Mouse (Mus musculus): Measurements from ENCODE around the gene Pebp1. TPM values are rescaled to one million over a fixed set of nuclear protein-coding genes. Genes with fewer than 3 reads are reported as not detected.

Pebp1 gene
- polyA plus RNA-seq, 1 experiment from 2014 or later = 1,041 TPM

DNA sequence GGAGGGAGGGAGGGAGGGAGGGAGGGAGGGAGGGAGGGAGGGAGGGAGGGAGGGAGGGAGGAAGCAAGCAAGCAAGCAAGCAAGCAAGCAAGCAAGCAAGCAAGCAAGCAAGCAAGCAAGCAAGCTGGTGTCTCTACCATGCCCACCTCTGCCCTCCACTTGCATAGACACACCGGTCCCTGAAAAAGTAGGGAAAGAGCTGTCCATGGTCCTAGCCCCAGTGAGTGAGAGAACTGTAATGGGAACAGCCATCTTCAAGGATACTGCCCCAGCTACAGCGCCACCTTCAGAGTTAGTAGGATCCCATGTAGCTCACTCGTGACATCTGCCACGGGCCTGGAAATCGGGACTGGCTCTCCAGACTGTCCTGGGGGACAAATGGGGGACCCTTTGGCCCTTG lies 22.7 kb downstream of the Pebp1 start:
- ATAC-seq (ENCODE audit: low FRiP score, low TSS enrichment) (no peak), DNase-seq (no peak)
- Histone ChIP-seq H3K9me3 (ENCODE audit: control insufficient read depth, low read length) (no peaks in the 10 kb centered on the region), H3K36me3 (ENCODE audit: control insufficient read depth, insufficient read depth, low read length) (peaks cover 73% of the 10 kb centered on the region), H3K9ac (replicated peaks; ENCODE audit: low read length) (no peak overlapping the region), H3K4me2 (ENCODE audit: low read length) (no peak overlapping the region), H3K27me3 (ENCODE audit: control insufficient read depth, insufficient read depth, low read length) (no peaks in the 10 kb centered on the region), H3K4me3 (replicated peaks; ENCODE audit: low read depth, low read length) (no peak overlapping the region), H3K27ac (replicated peaks; ENCODE audit: low read depth, low read length) (no peak overlapping the region), H3K4me1 (ENCODE audit: control insufficient read depth, insufficient read depth, low read length) (no peaks in the 10 kb centered on the region)
- 48% methylated on average over 5 of the region's 5 CpGs for WGBS

DNA sequence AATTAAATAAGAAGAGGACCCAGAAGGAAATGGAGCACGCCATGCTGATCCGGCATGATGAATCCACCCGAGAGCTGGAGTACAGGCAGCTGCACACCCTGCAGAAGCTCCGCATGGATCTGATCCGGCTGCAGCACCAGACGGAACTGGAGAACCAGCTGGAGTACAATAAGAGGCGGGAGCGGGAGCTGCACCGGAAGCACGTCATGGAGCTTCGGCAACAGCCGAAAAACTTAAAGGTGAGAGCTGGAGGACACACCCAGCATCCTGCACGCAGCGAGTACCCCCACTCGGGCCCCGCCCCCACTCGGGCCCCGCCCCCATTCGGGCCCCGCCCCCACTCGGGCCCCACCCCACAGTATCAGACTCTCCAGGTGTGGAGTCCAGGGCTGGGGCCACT lies 23.9 kb downstream of the Pebp1 start:
- H3K9me3 ChIP-seq (ENCODE audit: control insufficient read depth, low read length) = no peaks in the 10 kb centered on the region
- no peak for DNase-seq
- no peaks in the 10 kb centered on the region for H3K4me1 ChIP-seq (ENCODE audit: control insufficient read depth, insufficient read depth, low read length)
- WGBS = 87% methylated on average over 21 of the region's 21 CpGs
- no peaks in the 10 kb centered on the region for H3K27me3 ChIP-seq (ENCODE audit: control insufficient read depth, insufficient read depth, low read length)
- no peak for ATAC-seq (ENCODE audit: low FRiP score, low TSS enrichment)
- H3K36me3 ChIP-seq (ENCODE audit: control insufficient read depth, insufficient read depth, low read length) = peaks cover 80% of the 10 kb centered on the region
- H3K4me2 ChIP-seq (ENCODE audit: low read length) = no peak overlapping the region
- no peak overlapping the region for H3K4me3 ChIP-seq (replicated peaks; ENCODE audit: low read depth, low read length)
- H3K27ac ChIP-seq (replicated peaks; ENCODE audit: low read depth, low read length) = no peak overlapping the region
- no peak overlapping the region for H3K9ac ChIP-seq (replicated peaks; ENCODE audit: low read length)

DNA sequence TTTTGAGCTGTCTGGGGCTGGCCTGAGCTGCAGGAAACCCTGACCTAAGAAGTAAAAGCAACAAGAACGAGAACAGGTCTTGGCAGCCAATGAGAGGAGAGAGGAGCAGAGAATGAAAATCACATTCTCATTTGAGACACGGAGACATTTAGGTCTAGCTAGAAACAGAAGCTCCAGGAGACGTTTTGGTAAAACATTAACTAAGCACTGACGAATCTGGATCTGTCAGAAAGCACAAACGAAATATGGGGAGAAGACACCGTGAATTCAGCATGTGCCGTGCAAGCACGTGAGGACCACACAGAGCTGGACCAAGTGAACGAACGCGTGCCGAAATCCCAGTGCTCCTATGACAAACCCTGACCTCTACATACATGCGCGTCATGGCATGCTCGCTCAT lies 29.1 kb downstream of the Pebp1 start:
- no peaks in the 10 kb centered on the region for H3K4me1 ChIP-seq (ENCODE audit: control insufficient read depth, insufficient read depth, low read length)
- no peaks in the 10 kb centered on the region for H3K9me3 ChIP-seq (ENCODE audit: control insufficient read depth, low read length)
- H3K4me2 ChIP-seq (ENCODE audit: low read length) = no peak overlapping the region
- H3K27ac ChIP-seq (replicated peaks; ENCODE audit: low read depth, low read length) = no peak overlapping the region
- H3K36me3 ChIP-seq (ENCODE audit: control insufficient read depth, insufficient read depth, low read length) = peaks cover 93% of the 10 kb centered on the region
- H3K9ac ChIP-seq (replicated peaks; ENCODE audit: low read length) = no peak overlapping the region
- ATAC-seq (ENCODE audit: low FRiP score, low TSS enrichment) (no peak), DNase-seq (no peak)
- WGBS = 95% methylated on average over 15 of the region's 15 CpGs
- no peaks in the 10 kb centered on the region for H3K27me3 ChIP-seq (ENCODE audit: control insufficient read depth, insufficient read depth, low read length)
- no peak overlapping the region for H3K4me3 ChIP-seq (replicated peaks; ENCODE audit: low read depth, low read length)

DNA sequence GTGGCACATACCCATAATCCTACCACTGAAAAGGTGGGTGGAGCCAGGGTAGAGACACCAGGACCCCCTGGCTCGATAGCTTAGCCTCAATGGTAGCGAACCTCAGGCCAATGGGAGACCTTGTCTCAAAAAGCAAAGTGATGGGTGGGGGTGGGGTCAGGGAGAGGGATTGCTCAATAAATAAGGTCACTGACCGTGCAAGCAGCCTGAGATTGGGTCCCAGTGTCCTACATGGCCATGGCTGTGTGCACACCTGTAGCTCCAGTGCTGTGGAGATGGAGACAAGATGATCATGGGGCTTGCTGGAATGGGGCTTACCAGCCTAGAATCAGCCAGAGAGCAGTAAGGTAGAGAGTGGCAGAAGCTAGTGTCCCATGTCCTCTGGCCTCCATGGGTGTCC lies 35.7 kb downstream of the Pebp1 start:
- Histone ChIP-seq H3K4me2 (ENCODE audit: low read length) (no peak overlapping the region), H3K9me3 (ENCODE audit: control insufficient read depth, low read length) (no peaks in the 10 kb centered on the region), H3K36me3 (ENCODE audit: control insufficient read depth, insufficient read depth, low read length) (peaks cover 60% of the 10 kb centered on the region), H3K27ac (replicated peaks; ENCODE audit: low read depth, low read length) (no peak overlapping the region), H3K9ac (replicated peaks; ENCODE audit: low read length) (no peak overlapping the region), H3K4me3 (replicated peaks; ENCODE audit: low read depth, low read length) (no peak overlapping the region), H3K4me1 (ENCODE audit: control insufficient read depth, insufficient read depth, low read length) (peaks cover 3% of the 10 kb centered on the region; the same call in 1 of the 2 replicates), H3K27me3 (ENCODE audit: control insufficient read depth, insufficient read depth, low read length) (no peaks in the 10 kb centered on the region)
- ATAC-seq (ENCODE audit: low FRiP score, low TSS enrichment) = no peak
- WGBS = 95% methylated on average over 3 of the region's 3 CpGs
- DNase-seq = no peak

DNA sequence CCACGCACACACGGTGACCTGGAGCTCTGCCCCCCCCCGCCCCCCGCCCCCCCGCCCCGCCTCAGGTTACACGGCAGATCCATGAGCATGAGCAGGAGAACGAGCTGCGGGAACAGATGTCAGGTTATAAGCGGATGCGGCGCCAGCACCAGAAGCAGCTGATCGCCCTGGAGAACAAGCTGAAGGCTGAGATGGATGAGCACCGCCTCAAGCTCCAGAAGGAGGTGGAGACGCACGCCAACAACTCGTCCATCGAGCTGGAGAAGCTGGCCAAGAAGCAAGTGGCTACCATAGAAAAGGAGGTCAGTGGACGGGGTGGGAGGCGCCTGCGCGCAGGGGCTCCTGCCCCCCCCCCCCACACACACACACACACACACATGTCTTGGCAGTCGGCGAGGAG lies 36.6 kb downstream of the Pebp1 start:
- no peaks in the 10 kb centered on the region for H3K27me3 ChIP-seq (ENCODE audit: control insufficient read depth, insufficient read depth, low read length)
- peaks cover 50% of the 10 kb centered on the region for H3K36me3 ChIP-seq (ENCODE audit: control insufficient read depth, insufficient read depth, low read length)
- no peak for DNase-seq
- H3K4me3 ChIP-seq (replicated peaks; ENCODE audit: low read depth, low read length) = no peak overlapping the region
- no peak overlapping the region for H3K4me2 ChIP-seq (ENCODE audit: low read length)
- 87% methylated on average over 24 of the region's 24 CpGs for WGBS
- ATAC-seq (ENCODE audit: low FRiP score, low TSS enrichment) = no peak
- H3K9ac ChIP-seq (replicated peaks; ENCODE audit: low read length) = no peak overlapping the region
- peaks cover 3% of the 10 kb centered on the region; the same call in 1 of the 2 replicates for H3K4me1 ChIP-seq (ENCODE audit: control insufficient read depth, insufficient read depth, low read length)
- H3K27ac ChIP-seq (replicated peaks; ENCODE audit: low read depth, low read length) = no peak overlapping the region
- no peaks in the 10 kb centered on the region for H3K9me3 ChIP-seq (ENCODE audit: control insufficient read depth, low read length)

DNA sequence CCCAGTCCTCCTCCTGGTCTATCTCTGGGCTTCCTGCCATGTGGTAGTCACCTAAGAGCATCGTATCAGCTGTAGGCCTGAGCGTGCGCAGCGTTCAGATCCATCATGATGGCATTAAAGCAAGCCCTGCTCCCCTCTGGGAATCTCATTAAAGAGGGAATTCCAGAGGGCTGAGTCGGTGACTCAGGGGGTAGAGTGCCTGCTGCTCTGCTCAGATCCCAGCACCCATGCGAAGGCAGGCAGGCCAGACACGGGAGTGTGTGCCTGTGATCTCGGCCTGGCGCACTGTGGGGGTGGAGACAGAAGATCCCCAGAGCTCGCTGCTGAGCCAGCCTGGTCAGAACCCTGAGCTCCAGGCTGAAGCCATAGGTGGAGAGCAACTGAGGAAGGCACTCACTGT lies 39.1 kb downstream of the Pebp1 start:
- 39% methylated on average over 10 of the region's 10 CpGs for WGBS

DNA sequence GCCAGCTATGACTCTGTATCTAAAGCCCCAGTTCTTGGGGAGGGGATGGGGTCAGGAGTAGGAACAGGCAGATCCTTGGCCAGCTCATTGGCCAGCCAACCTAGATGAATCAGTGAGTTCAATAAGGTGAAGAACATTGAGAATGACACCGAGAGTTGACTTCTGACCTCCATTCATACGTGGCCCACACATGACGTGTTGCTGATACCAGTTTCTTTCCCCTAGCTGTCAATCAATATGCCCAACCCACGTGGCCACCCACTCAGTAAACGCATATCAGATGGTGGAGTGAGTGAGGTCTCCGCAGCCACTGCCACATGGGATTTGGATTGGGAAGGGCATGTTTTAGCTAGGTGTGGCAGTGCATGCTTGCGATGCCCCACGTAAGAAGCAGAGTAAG lies 42.3 kb downstream of the Pebp1 start:
- no peaks in the 10 kb centered on the region for H3K27me3 ChIP-seq (ENCODE audit: control insufficient read depth, insufficient read depth, low read length)
- DNase-seq (no peak), ATAC-seq (ENCODE audit: low FRiP score, low TSS enrichment) (no peak)
- 90% methylated on average over 8 of the region's 8 CpGs for WGBS
- H3K9ac ChIP-seq (replicated peaks; ENCODE audit: low read length) = no peak overlapping the region
- no peak overlapping the region for H3K4me3 ChIP-seq (replicated peaks; ENCODE audit: low read depth, low read length)
- no peaks in the 10 kb centered on the region for H3K36me3 ChIP-seq (ENCODE audit: control insufficient read depth, insufficient read depth, low read length)
- H3K4me2 ChIP-seq (ENCODE audit: low read length) = no peak overlapping the region
- H3K27ac ChIP-seq (replicated peaks; ENCODE audit: low read depth, low read length) = no peak overlapping the region
- H3K4me1 ChIP-seq (ENCODE audit: control insufficient read depth, insufficient read depth, low read length) = peaks cover 19% of the 10 kb centered on the region
- H3K9me3 ChIP-seq (ENCODE audit: control insufficient read depth, low read length) = no peaks in the 10 kb centered on the region

More for the DNA sequence above, 39.1 kb downstream of the Pebp1 start:
- Histone ChIP-seq H3K27ac (replicated peaks; ENCODE audit: low read depth, low read length) (no peak overlapping the region), H3K9ac (replicated peaks; ENCODE audit: low read length) (no peak overlapping the region), H3K4me1 (ENCODE audit: control insufficient read depth, insufficient read depth, low read length) (peaks cover 16% of the 10 kb centered on the region), H3K9me3 (ENCODE audit: control insufficient read depth, low read length) (no peaks in the 10 kb centered on the region), H3K4me2 (ENCODE audit: low read length) (no peak overlapping the region), H3K4me3 (replicated peaks; ENCODE audit: low read depth, low read length) (no peak overlapping the region), H3K27me3 (ENCODE audit: control insufficient read depth, insufficient read depth, low read length) (no peaks in the 10 kb centered on the region), H3K36me3 (ENCODE audit: control insufficient read depth, insufficient read depth, low read length) (peaks cover 26% of the 10 kb centered on the region)
- ATAC-seq (ENCODE audit: low FRiP score, low TSS enrichment) = no peak
- DNase-seq = no peak

DNA sequence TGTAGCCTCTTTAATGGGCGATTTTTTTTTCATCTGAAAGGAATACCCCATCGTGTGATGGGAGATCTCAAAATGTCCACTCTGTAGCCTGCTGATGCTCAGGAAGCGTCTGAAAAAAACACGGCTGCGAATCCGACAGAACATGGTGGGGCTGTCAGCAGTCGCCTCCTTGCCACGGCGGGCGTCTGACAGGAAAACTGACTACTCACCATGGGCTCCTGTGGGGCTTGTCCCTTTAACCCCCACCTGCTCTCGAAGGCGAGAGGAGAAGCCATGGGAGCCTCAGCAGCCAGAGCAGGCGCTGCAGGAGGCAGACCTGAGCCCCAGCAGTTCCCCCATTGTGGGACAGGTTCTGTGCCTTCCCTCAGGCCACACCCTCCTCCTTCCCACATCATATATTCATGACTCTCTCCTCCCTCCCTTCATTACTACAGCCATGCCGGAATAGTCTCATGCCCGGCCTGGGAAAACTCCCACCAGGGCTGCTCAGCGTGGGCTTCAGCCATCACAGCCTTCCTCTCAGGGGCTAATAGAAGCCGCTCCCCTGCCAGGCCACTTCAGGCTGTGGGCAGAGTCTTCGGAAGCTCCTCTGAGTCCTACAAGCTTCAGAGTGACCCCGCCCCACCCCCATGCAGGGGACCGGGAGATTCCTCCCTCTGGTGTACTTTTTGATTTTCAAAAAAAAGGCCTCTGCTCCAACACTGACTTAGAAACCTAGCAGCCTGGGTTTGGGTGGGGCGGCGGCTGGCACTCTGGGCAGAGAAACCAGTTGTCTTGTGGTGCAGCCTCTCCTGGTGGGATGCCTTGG lies 44.5 kb downstream of the Pebp1 start:
- DNase-seq (peak; percentile 66), ATAC-seq (ENCODE audit: low FRiP score, low TSS enrichment) (peak; percentile 70)
- Histone ChIP-seq H3K27me3 (ENCODE audit: control insufficient read depth, insufficient read depth, low read length) (no peaks in the 10 kb centered on the region), H3K27ac (replicated peaks; ENCODE audit: low read depth, low read length) (peak overlapping the region; percentile 96), H3K36me3 (ENCODE audit: control insufficient read depth, insufficient read depth, low read length) (no peaks in the 10 kb centered on the region), H3K4me2 (ENCODE audit: low read length) (peak overlapping the region; percentile 80), H3K9ac (replicated peaks; ENCODE audit: low read length) (peak overlapping the region; percentile 83), H3K4me1 (ENCODE audit: control insufficient read depth, insufficient read depth, low read length) (peaks cover 16% of the 10 kb centered on the region), H3K4me3 (replicated peaks; ENCODE audit: low read depth, low read length) (peak overlapping the region; percentile 66), H3K9me3 (ENCODE audit: control insufficient read depth, low read length) (no peaks in the 10 kb centered on the region)
- WGBS = 17% methylated on average over 22 of the region's 22 CpGs

DNA sequence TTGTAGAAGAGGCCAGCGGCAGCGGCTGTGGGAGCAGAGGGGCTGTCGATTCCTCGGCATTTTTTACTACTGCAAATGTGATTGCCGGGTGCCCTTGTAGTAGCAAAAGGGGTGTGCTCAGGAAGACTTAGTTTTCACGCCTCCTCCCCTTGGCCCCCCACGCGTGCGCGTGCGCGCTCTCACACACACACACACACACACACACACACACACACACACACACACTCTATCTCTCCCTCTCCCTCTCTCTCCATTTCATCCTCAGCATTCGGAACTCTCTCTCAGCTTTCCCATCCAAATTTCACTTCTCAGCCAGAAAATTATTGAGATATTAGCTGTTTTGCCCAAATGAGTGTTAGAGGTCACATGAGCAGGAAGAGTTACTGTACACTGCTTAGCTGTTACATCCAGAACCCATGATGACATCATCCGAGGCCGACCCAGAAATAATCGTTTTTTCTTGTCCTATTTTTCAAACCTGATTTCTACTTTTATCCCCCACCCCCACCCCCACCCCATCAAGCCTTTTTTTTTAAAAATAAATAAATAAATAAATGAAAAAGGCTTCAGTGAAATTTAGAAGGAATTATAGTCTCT lies 45.4 kb downstream of the Pebp1 start:
- Histone ChIP-seq H3K9me3 (ENCODE audit: control insufficient read depth, low read length) (no peaks in the 10 kb centered on the region), H3K27me3 (ENCODE audit: control insufficient read depth, insufficient read depth, low read length) (no peaks in the 10 kb centered on the region), H3K9ac (replicated peaks; ENCODE audit: low read length) (peak overlapping the region; percentile 83), H3K4me1 (ENCODE audit: control insufficient read depth, insufficient read depth, low read length) (peaks cover 16% of the 10 kb centered on the region), H3K27ac (replicated peaks; ENCODE audit: low read depth, low read length) (peak overlapping the region; percentile 96), H3K36me3 (ENCODE audit: control insufficient read depth, insufficient read depth, low read length) (no peaks in the 10 kb centered on the region), H3K4me2 (ENCODE audit: low read length) (peak overlapping the region; percentile 80), H3K4me3 (replicated peaks; ENCODE audit: low read depth, low read length) (peak overlapping the region; percentile 66)
- DNase-seq = peak; percentile 80
- WGBS = 36% methylated on average over 16 of the region's 16 CpGs
- no peak; the same call in 1 of the 2 replicates for ATAC-seq (ENCODE audit: low FRiP score, low TSS enrichment)

Data from midbrain, embryonic 14.5 days (tissue).